Mouse (Mus musculus): ENCODE measurements at regions not wholly inside any gene's neighbourhood (a gene's known extent, or its start where the extent isn't known, plus 50 kb on each side); places are given as distances from the start of the nearest gene placed in this dataset.

DNA sequence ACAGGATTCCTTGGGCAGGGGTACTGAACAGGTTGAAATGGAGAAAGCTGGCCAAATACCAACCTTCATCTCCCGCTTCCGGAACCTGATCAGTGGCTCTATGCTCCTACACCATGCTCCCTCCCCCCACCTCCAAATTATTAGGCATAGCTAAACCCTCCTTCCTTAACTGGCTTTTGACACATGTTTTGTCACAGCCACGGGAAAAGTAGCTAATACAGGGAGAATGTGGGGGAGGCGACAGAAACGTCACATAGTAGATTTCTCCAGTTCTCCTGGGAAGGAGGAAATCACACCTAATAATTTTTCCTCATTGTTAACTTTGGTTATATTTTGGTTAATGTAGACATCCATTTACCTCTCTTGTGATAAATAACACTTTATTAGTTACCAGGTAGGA, 116.1 kb upstream of the Rai14 start:
- TF ChIP-seq TCF12 (IDR thresholded peaks at IDR 0.05; ENCODE audit: insufficient read depth, poor library complexity, severe bottlenecking) (no peak), TCF3 (IDR thresholded peaks at IDR 0.05; ENCODE audit: insufficient read length, low read depth) (no peak), POLR2AphosphoS2 (IDR thresholded peaks at IDR 0.05; ENCODE audit: insufficient read length, low read depth) (no peak), USF1 (IDR thresholded peaks at IDR 0.05; ENCODE audit: low read depth) (no peak), SRF (IDR thresholded peaks at IDR 0.05; ENCODE audit: control insufficient read depth, insufficient read length, low read depth) (no peak), REST (IDR thresholded peaks at IDR 0.05; ENCODE audit: insufficient read depth, insufficient read length) (no peak), CEBPB (IDR thresholded peaks at IDR 0.05; ENCODE audit: insufficient read depth, poor library complexity, severe bottlenecking) (no peak), MYOD1 (IDR thresholded peaks at IDR 0.05; ENCODE audit: control insufficient read depth in 1 of 3, insufficient read length in 2 of 3, low read depth in 2 of 3) (no peak), POLR2A (IDR thresholded peaks at IDR 0.05; ENCODE audit: insufficient read length, low read depth) (no peak), MYOG (IDR thresholded peaks at IDR 0.05; ENCODE audit: control insufficient read depth in 1 of 3, insufficient read depth in 1 of 3, insufficient read length in 2 of 3, low read depth in 2 of 3) (no peak), E2F4 (IDR thresholded peaks at IDR 0.05; ENCODE audit: insufficient read depth) (no peak), MAX (IDR thresholded peaks at IDR 0.05; ENCODE audit: low read depth) (no peak)
- Histone ChIP-seq H3K4me3 (no peak overlapping the region), H3K4me2 (ENCODE audit: low read depth) (no peak overlapping the region), H3K79me2 (ENCODE audit: control insufficient read depth, insufficient read depth) (no peaks in the 10 kb centered on the region), H3K36me3 (ENCODE audit: control insufficient read depth, insufficient read depth) (no peaks in the 10 kb centered on the region), H3ac (ENCODE audit: control insufficient read depth, insufficient read length) (no peak overlapping the region), H3K27me3 (ENCODE audit: control insufficient read depth, insufficient read depth, insufficient read length) (no peaks in the 10 kb centered on the region)

DNA sequence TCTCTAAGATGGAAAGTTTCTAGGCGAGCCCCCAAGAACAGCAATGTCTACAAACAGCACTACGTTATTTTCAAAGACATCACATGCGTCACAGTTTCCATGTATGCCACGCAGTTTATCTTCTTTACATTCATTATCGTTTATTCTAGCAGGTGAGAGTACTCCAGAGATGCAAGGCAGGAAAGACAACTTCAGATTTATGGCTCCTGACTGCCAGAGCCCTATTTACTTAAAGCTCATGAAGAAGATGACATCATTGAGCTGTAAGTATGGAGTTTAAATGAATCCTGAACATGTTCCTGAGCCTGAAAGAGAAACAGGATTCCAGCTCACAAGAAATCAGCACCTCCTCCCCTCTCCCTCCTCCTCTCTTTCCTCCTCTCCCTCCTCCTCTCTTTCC, 116.7 kb upstream of the Rai14 start:
- Histone ChIP-seq H3K4me3 (no peak overlapping the region), H3ac (ENCODE audit: control insufficient read depth, insufficient read length) (no peak overlapping the region), H3K4me2 (ENCODE audit: low read depth) (no peak overlapping the region), H3K79me2 (ENCODE audit: control insufficient read depth, insufficient read depth) (no peaks in the 10 kb centered on the region), H3K27me3 (ENCODE audit: control insufficient read depth, insufficient read depth, insufficient read length) (no peaks in the 10 kb centered on the region), H3K36me3 (ENCODE audit: control insufficient read depth, insufficient read depth) (no peaks in the 10 kb centered on the region)
- TF ChIP-seq POLR2A (IDR thresholded peaks at IDR 0.05; ENCODE audit: insufficient read length, low read depth) = no peak
- TF ChIP-seq MAX (IDR thresholded peaks at IDR 0.05; ENCODE audit: low read depth) = no peak
- no peak for TF ChIP-seq REST (IDR thresholded peaks at IDR 0.05; ENCODE audit: insufficient read depth, insufficient read length)
- TF ChIP-seq E2F4 (IDR thresholded peaks at IDR 0.05; ENCODE audit: insufficient read depth) = no peak
- TF ChIP-seq CEBPB (IDR thresholded peaks at IDR 0.05; ENCODE audit: insufficient read depth, poor library complexity, severe bottlenecking) = no peak
- TF ChIP-seq TCF12 (IDR thresholded peaks at IDR 0.05; ENCODE audit: insufficient read depth, poor library complexity, severe bottlenecking) = no peak
- TF ChIP-seq POLR2AphosphoS2 (IDR thresholded peaks at IDR 0.05; ENCODE audit: insufficient read length, low read depth) = no peak
- TF ChIP-seq SRF (IDR thresholded peaks at IDR 0.05; ENCODE audit: control insufficient read depth, insufficient read length, low read depth) = no peak

DNA sequence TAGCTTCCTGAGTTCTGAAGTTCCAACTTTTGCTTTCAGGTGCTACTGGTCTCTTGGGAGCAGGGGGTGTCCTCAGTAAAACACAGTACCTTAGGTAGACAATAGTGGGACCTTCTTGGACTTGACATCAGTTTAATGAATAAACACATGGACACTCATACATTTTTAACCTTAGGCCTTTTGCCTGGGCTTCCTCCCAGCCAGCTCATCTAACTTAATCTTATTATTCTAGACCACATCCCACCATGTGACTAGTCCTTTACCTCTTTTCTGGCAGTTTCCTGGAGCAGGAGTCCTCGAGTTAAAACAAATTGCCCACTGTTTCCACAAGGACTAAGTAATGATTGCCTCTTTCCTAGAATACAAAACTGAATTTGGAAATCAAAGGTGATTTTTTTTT, 117.9 kb upstream of the Rai14 start:
- no peak overlapping the region for H3K4me3 ChIP-seq
- H3K79me2 ChIP-seq (ENCODE audit: control insufficient read depth, insufficient read depth) = no peaks in the 10 kb centered on the region
- no peak overlapping the region for H3ac ChIP-seq (ENCODE audit: control insufficient read depth, insufficient read length)
- no peak overlapping the region for H3K4me2 ChIP-seq (ENCODE audit: low read depth)
- TF ChIP-seq MYOD1 (IDR thresholded peaks at IDR 0.05; ENCODE audit: control insufficient read depth in 1 of 3, insufficient read length in 2 of 3, low read depth in 2 of 3) = no peak
- no peak for TF ChIP-seq REST (IDR thresholded peaks at IDR 0.05; ENCODE audit: insufficient read depth, insufficient read length)
- TF ChIP-seq USF1 (IDR thresholded peaks at IDR 0.05; ENCODE audit: low read depth) = no peak
- no peak for TF ChIP-seq E2F4 (IDR thresholded peaks at IDR 0.05; ENCODE audit: insufficient read depth)
- no peak for TF ChIP-seq POLR2AphosphoS2 (IDR thresholded peaks at IDR 0.05; ENCODE audit: insufficient read length, low read depth)
- TF ChIP-seq CEBPB (IDR thresholded peaks at IDR 0.05; ENCODE audit: insufficient read depth, poor library complexity, severe bottlenecking) = no peak
- TF ChIP-seq MYOG (IDR thresholded peaks at IDR 0.05; ENCODE audit: control insufficient read depth in 1 of 3, insufficient read depth in 1 of 3, insufficient read length in 2 of 3, low read depth in 2 of 3) = no peak
- no peaks in the 10 kb centered on the region for H3K27me3 ChIP-seq (ENCODE audit: control insufficient read depth, insufficient read depth, insufficient read length)
- no peaks in the 10 kb centered on the region for H3K36me3 ChIP-seq (ENCODE audit: control insufficient read depth, insufficient read depth)

DNA sequence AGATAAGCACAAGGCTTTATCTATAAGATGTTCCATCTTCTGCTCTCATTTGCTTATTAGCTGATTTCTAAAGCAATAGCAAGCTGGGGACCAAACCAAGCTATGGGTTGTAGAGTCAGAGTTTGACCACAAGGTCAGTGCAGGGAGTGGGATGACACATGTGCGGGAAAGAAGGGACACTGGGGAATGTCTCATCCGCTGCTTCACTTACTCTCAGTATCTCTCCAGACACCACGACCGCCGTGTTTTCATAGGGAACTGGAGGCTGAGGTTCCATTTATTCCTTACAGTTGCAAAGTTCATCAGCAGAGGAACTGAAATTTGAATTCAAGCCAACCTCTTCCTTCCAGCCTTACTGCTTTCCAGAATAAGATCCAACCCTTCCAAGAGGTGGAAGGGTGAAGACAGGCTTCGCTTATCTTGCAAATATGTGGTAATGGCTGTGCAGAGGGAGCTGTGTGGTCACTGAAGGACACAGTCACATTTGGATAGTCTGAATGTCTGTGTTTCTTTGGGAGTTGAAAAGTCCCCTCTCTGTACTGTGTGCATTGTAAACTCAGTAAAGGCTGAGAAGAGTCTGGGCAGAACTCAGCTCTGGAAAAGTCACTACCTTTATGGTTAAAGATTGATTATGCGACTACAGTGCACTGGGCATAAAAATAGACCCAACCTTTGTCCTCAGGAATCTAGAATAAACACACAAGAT, 118.1 kb upstream of the C1qtnf3 start:
- Histone ChIP-seq H3ac (ENCODE audit: control insufficient read depth, insufficient read length) (no peak overlapping the region), H3K4me3 (no peak overlapping the region), H3K36me3 (ENCODE audit: control insufficient read depth, insufficient read depth) (no peaks in the 10 kb centered on the region), H3K27me3 (ENCODE audit: control insufficient read depth, insufficient read depth, insufficient read length) (no peaks in the 10 kb centered on the region), H3K79me2 (ENCODE audit: control insufficient read depth, insufficient read depth) (no peaks in the 10 kb centered on the region), H3K4me2 (ENCODE audit: low read depth) (no peak overlapping the region)
- no peak for TF ChIP-seq USF1 (IDR thresholded peaks at IDR 0.05; ENCODE audit: low read depth)
- TF ChIP-seq TCF3 (IDR thresholded peaks at IDR 0.05; ENCODE audit: insufficient read length, low read depth) = no peak
- no peak for TF ChIP-seq POLR2A (IDR thresholded peaks at IDR 0.05; ENCODE audit: insufficient read length, low read depth)
- TF ChIP-seq MAX (IDR thresholded peaks at IDR 0.05; ENCODE audit: low read depth) = no peak
- TF ChIP-seq POLR2AphosphoS2 (IDR thresholded peaks at IDR 0.05; ENCODE audit: insufficient read length, low read depth) = no peak
- no peak for TF ChIP-seq MYOG (IDR thresholded peaks at IDR 0.05; ENCODE audit: control insufficient read depth in 1 of 3, insufficient read depth in 1 of 3, insufficient read length in 2 of 3, low read depth in 2 of 3)
- no peak for TF ChIP-seq TCF12 (IDR thresholded peaks at IDR 0.05; ENCODE audit: insufficient read depth, poor library complexity, severe bottlenecking)
- TF ChIP-seq SRF (IDR thresholded peaks at IDR 0.05; ENCODE audit: control insufficient read depth, insufficient read length, low read depth) = no peak
- TF ChIP-seq CEBPB (IDR thresholded peaks at IDR 0.05; ENCODE audit: insufficient read depth, poor library complexity, severe bottlenecking) = no peak

Data from myocyte (in vitro differentiated cells).